Mouse (Mus musculus) gastrocnemius, adult 2 months (tissue): ENCODE measurements around the gene Prkca. TPM values are rescaled to one million over a fixed set of nuclear protein-coding genes. Genes with fewer than 3 reads are reported as not detected.
A peak's percentile ranks its signal among the peaks of the same experiment; 100 is the strongest.

Experiments
- DNase-seq: peaks from one replicate; pipeline ENCODE4 v3.0.0; 2022
- H3K27ac ChIP-seq: fragments of 200-600 bp; 2 replicates; pipeline ENCODE4 v1.8.1; 2022; ENCODE audit warnings: mild to moderate bottlenecking
- H3K4me3 ChIP-seq: fragments of 200-600 bp; 2 replicates; pipeline ENCODE4 v1.8.1; 2022; ENCODE audit warnings: mild to moderate bottlenecking, moderate library complexity
- CTCF ChIP-seq: fragments of 200-600 bp; IDR thresholded peaks from 2 replicates; pipeline ENCODE4 v1.8.1; 2022; ENCODE audit warnings: antibody characterized with exemption, mild to moderate bottlenecking, moderate library complexity
- intact Hi-C: fragments of 180-260 bp; cut with DNase I; formaldehyde crosslinking; loops from one replicate; pipeline ENCODE4 v1.15.1; 2025
- long read RNA-seq, 2 experiments: library from polyadenylated mRNA; stranded (forward); transcript quantifications; one replicate each; pipeline ENCODE4 v2.0.0; 2021
- total RNA-seq, 2 experiments: library from RNA; stranded (reverse); gene quantifications; 2 replicates each; pipeline ENCODE4 v1.2.3; 2021

Gene Prkca
- 10 to 100 TPM; 54.9 to 57.8 TPM for total RNA-seq
- long read RNA-seq, experiment 1, full-length matches to known transcripts: 21 of 78 reads
- long read RNA-seq, experiment 1, partial matches to known transcripts: 10 of 78 reads
- long read RNA-seq, experiment 1, other reads (novel, unspliced or antisense): 47 of 78 reads
- long read RNA-seq, experiment 2, full-length matches to known transcripts: 16 of 45 reads
- long read RNA-seq, experiment 2, partial matches to known transcripts: 0 of 45 reads
- long read RNA-seq, experiment 2, other reads (novel, unspliced or antisense): 29 of 45 reads

DNA sequence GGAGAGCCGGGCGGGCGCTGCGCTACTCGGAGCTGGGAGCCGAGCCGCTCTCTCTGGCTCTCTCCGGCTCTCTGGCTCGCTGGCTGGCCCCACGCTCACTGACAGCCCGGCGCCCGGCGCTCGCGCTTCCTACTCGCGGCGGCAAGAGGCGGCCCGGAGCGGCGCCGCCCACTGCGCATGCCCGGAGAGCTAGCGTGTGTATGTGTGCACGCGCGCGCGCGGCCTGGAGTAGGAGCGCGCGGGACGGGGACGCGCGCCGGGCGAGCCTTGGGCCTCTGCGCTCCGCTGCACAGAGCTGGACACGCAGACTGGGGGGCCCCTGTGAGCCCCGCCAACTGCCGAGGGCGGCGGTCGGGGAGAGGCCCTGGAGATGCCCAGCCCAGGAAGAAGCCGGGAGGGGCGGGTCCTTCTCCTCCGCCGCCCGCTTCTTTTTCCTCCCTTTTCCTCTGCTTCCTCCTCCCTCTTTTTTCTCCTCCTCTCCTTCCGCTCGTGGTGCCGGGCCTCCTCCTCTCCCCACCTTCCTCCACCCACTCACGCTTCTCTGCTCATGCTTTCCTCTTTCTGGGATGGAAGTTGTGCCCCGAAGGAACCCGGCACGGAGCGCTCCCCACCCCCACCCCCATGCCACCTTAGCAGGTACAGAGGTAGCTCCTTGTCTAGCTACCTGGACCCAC lies at the start of gene Prkca:
Prkca (minus strand) TSS at position 140 of the 674 bp plus-strand sequence.
- TF ChIP-seq CTCF: no peak
- peak within 1 kb of the TSS; percentile 87 for H3K4me3 ChIP-seq
- peak; percentile 97 for DNase-seq
- intact Hi-C loops: loop anchor here (5.0 to 10.0 kb wide), 2 partner anchors 122 to 209 kb away; no protein-coding TSS in a partner anchor
- peak within 1 kb of the TSS; percentile 97 for H3K27ac ChIP-seq

DNA sequence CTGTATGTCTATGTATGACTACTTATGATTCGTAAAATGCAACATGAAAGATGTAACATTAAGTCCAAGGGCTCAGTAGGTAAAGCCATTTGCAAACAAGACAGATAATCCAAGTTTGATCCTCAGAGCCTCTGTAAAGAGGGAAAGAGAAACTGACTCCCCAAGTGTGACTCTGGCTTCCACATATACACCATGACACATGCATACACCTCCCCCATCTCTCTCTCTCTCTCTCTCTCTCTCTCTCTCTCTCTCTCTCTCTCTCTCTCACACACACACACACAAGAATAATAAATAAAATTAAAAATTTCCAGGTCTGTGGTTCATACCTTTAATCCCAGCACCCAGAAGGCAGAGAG lies 41.9 kb upstream of the Prkca start:
- Histone ChIP-seq H3K4me3 (no peak overlapping the region), H3K27ac (no peak overlapping the region)
- no peak for TF ChIP-seq CTCF
- no peak for DNase-seq
- intact Hi-C loops: no loop called here

DNA sequence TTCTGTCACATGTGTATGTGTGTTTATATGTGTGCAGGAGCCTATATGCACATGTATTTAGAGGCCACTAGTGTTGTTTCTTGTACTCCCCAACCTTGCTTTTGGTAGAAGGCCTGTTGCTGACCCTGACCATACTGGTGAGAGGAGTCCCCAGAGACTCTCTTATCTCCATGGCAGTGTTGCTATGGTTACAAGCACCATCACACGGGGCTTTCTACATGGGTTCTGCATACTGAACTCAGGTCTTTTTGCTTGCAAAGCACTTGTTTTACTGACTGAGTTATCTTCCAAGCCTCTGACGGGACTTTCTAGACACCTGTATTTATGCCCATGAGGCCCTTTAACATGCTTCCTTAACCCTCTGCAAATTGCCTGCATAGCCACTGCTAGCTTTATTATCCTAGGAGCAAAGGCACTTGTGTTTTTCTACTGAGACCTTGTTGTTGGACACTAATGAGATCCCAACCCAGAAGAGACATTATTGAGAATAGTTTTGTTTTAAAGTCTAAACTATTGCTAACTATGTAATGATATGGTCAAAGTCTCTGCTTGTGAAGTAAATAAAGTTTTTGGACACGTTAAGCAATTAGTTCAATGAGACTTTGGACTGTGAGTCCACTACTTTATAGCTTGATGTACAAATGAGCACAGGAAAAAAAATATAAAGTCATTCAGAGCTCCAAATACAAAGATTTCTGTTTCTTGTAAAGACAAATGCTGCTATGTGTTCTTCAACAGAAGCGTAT lies 41.4 kb upstream of the Prkca start:
- intact Hi-C loops: no loop called here
- Histone ChIP-seq H3K4me3 (no peak overlapping the region), H3K27ac (no peak overlapping the region)
- TF ChIP-seq CTCF: no peak
- no peak for DNase-seq

DNA sequence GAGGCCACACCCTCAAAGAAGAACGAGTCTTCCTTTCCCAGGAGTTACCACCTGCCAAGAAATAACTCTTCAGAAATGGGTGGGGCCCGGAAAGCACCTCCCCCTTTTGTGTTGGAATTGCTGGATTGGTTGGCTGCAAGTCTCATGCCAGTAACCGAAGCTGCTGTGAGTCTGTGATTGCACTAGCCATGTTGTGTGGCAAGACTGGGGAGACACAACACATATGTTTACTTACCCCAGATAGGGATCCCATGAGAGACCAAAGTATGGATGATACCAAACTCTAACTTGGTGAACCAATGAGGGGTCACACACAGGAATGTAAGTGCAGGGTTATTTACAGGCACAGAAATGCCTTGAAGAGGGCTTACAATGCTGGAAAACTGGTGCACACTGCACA lies 38.9 kb upstream of the Prkca start:
- Histone ChIP-seq H3K4me3 (no peak overlapping the region), H3K27ac (no peak overlapping the region)
- intact Hi-C loops: no loop called here
- TF ChIP-seq CTCF: no peak
- DNase-seq: no peak

DNA sequence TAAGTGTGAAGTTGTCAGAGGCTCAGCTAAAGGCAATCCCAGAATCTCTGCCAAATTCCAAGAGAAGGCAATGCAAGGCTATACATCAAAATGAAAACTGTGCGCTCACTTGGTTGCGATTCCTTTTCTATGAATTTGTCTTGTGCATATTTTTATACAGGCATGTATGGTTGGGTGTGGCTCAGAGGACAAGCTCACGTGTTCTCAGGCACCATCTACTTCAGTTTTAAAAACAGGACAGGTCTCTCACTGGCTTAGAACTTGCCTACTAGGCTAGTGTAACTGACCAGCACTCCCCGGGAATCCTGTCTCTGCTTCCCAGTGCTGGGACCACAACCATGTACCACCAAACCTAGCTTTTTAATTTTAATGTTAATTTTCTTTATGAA lies 34.6 kb upstream of the Prkca start:
- intact Hi-C loops: loop anchor here (1.0 to 10.0 kb wide), 4 partner anchors 250 to 514 kb away; no protein-coding TSS in a partner anchor
- DNase-seq: no peak
- Histone ChIP-seq H3K27ac (no peak overlapping the region), H3K4me3 (no peak overlapping the region)
- TF ChIP-seq CTCF: no peak

DNA sequence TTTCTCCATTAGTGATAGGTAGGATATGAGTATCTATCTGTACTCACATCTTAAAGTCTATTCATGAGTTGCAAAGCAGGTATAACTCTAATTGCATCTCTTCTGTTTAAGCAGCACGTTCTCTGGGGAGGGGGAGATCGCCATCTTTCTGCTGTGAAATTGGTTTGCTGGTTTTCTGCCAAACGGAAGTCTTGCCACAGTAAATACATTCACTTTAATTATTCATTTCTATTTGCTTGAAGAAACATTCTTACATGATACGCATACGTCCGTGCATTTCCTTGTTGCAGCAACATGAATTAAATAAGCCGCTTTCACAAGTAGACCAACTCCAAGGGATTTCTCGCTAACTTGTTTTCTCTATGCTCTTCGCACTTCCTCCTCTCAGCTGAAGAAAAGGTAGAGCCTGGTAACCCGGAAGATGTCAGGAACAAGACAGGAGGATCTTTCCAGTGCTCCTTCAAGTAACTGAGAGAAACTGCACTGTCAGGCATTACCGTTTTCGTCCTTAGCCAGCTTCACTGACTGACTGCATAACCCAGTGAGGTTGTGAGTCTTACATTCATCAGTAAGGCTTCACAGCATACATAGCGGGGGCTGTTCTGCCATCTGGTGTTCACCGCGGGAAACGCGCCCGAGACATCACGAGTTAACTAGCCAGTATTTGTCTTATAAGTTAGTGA lies 34.1 kb upstream of the Prkca start:
- peak; percentile 88 for TF ChIP-seq CTCF
- DNase-seq: peak; percentile 81
- Histone ChIP-seq H3K4me3 (peak overlapping the region; percentile 32; the same call in 1 of the 2 replicates), H3K27ac (0 out of 2 replicates have a peak overlapping the region, but pooled peaks have one; percentile 35)
- intact Hi-C loops: loop anchor here (1.0 to 10.0 kb wide), 4 partner anchors 249 to 513 kb away; no protein-coding TSS in a partner anchor

DNA sequence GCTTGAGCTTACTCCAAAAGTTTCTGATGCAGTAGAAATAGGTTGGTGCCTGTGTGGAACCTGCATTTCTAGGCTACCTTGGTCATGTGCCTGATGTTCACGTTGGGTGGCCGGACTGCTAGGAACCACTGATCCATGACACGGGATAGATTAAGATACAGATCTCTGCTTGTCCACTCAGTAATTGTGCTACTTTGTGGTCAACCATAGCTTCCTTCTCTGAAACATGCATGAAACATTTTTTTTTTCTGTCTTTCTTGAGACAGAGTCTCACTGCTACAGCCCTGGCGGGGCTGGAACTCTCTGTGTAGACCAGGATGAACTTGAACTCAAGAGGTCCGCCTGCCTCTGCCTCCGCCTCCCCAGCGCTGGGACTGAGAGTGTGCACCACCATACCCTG lies 33.1 kb upstream of the Prkca start:
- Histone ChIP-seq H3K27ac (no peak overlapping the region), H3K4me3 (no peak overlapping the region)
- intact Hi-C loops: loop anchor here (10.0 kb wide), 1 partner anchor 512 kb away; no protein-coding TSS in a partner anchor
- no peak for DNase-seq
- TF ChIP-seq CTCF: no peak

DNA sequence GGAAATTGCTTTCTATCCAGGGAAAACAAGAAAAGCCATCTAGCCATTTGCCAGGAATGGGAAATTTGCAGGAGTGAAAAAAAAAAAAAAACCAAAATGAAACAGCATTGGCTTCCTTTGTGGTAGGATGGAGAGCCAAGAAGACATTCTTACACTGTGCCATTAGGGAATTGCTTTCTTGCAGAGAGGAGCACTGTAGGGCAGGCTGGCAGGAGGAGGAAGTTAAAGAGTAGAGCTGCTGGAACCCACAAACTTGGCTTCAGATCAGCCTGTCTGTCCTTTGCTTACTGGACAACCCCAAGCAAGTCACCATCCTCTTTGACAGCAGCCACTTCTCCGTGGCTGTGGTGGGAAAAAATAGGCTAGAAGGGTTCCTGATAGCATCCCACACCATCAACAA lies 23.3 kb upstream of the Prkca start:
- Histone ChIP-seq H3K27ac (no peak overlapping the region), H3K4me3 (no peak overlapping the region)
- DNase-seq: no peak
- intact Hi-C loops: no loop called here
- TF ChIP-seq CTCF: no peak

DNA sequence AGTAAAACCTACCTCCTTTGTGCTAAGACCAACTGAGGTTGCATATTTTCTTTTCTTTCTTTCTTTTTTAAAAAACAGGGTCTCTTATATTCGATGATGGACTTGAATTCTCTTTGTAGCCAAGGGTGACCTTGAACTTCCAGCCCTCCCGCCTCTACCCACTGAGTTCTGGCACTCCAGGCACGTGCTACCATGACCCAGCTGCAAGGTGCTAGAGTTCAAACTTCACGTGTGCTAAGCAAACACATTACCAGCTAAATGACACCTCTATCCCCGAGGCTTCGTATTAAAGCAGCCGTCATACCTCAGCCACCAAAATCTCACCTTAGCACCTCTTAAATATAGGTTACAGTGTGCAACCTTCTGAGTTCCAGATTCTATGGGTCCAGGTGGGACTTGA lies 21.9 kb upstream of the Prkca start:
- no peak overlapping the region for H3K27ac ChIP-seq
- no peak for DNase-seq
- TF ChIP-seq CTCF: no peak
- no peak overlapping the region for H3K4me3 ChIP-seq
- intact Hi-C loops: no loop called here

DNA sequence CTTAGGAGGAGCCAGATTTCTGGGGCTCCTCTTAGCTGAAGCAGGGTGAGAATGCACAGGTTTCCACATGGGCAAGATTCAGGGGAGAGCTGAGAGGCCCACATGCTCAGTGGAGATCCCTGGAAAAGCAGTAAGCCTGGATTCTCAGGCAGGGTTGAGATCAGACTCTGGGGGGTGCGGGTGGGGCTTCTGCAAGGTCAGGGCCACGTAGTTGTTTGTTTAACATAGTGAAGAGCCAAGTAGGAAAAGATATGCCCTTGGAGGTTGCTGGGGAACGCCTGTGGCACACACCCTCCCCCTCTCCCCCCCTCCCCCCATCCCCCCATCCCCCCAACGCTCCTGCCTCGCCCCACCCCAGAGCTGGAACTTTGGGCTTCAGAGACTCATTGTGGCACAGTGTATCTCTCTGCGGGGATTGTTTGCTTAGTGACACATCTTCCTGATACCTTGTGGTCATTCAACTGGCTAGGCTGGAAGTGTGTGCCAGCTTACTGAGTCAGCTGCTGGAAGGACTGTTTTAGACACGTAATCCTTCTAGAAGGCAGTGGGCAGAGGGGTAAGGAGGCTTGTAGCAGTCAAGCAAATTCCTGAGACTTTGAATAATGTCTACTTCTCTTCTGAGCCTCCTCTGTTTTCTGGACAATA lies 21.3 kb upstream of the Prkca start:
- intact Hi-C loops: no loop called here
- no peak for TF ChIP-seq CTCF
- H3K4me3 ChIP-seq: no peak overlapping the region
- DNase-seq: peak; percentile 60
- H3K27ac ChIP-seq: peak overlapping the region; percentile 40; the same call in 1 of the 2 replicates

DNA sequence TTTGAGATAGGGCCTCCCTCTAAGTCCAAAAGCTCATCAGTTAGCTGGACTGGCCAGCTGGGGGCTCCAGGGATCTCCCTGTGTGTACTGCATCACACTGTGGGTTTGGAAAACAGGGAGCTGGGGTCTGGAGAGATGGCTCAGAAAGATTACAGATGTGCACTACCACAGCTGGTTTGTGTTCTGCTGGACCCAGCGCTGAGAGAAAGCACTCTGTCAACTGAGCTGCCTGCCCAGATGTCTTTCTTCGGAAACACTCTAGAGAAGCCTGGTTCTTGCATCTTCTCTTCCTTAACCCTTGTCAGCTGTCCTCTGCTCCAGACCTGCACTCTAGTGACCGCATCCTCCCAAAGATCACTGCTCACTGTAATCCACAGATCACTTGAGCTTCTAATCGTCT lies 20.3 kb upstream of the Prkca start:
- no peak for TF ChIP-seq CTCF
- DNase-seq: no peak
- Histone ChIP-seq H3K27ac (no peak overlapping the region), H3K4me3 (no peak overlapping the region)
- intact Hi-C loops: no loop called here

DNA sequence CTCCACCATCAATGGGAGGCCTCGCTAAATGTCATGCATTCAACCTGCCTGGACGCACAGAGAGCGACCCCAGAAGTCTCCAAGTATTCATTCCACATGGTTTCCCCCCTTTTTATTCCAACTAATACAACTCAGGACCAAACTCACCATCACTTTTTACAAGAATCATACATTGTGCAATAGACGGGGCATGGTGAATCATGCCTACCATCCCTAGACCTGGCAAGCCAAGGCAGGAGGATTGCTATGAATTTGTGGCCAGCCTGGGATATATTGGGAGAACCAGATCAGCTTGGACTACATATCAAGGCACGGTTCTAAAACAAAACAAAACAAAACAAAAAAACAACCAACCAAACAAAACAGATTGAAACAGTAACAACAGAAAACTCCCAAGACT lies 19.2 kb upstream of the Prkca start:
- no peak overlapping the region for H3K27ac ChIP-seq
- DNase-seq: no peak
- TF ChIP-seq CTCF: no peak
- no peak overlapping the region for H3K4me3 ChIP-seq
- intact Hi-C loops: no loop called here
